Mouse (Mus musculus): Measurements from ENCODE around the gene Plin4. TPM values are rescaled to one million over a fixed set of nuclear protein-coding genes. Genes with fewer than 3 reads are reported as not detected.
"Not testable (repeated sequence)": the region's sequence is repeated elsewhere in the genome, so short reads cannot be mapped to it uniquely, and the experiment has no call there.

Gene Plin4
- polyA plus RNA-seq, 1 experiment from 2014 or later = 0.23 TPM

GRCm38 (mm10) chr17:56098180-56098579, 11.4 kb downstream of the Plin4 start:
- no peak overlapping the region for H3K9ac ChIP-seq (ENCODE audit: low read depth, low read length)
- no peak for ATAC-seq

GRCm38 (mm10) chr17:56096883-56097282, 12.7 kb downstream of the Plin4 start:
- no peak overlapping the region for H3K9ac ChIP-seq (ENCODE audit: low read depth, low read length)
- no peak overlapping the region for H3K27ac ChIP-seq (ENCODE audit: low read length)
- no peak for ATAC-seq
- H3K27me3 ChIP-seq (replicated peaks; ENCODE audit: control insufficient read depth, insufficient read depth, low read length) = no peaks in the 10 kb centered on the region
- H3K4me1 ChIP-seq (ENCODE audit: control insufficient read depth, insufficient read depth, low read length) = no peaks in the 10 kb centered on the region
- 91% methylated on average over 12 of the region's 12 CpGs for WGBS
- no peak overlapping the region for H3K4me3 ChIP-seq (ENCODE audit: low read length)
- peaks cover 7% of the 10 kb centered on the region; the same call in 1 of the 2 replicates for H3K36me3 ChIP-seq (ENCODE audit: control insufficient read depth, insufficient read depth, low read length)
- H3K4me2 ChIP-seq (ENCODE audit: low read depth, low read length) = no peak overlapping the region
- no peaks in the 10 kb centered on the region for H3K9me3 ChIP-seq (ENCODE audit: control insufficient read depth, low read length)

More at GRCm38 (mm10) chr17:56098180-56098579, 11.4 kb downstream of the Plin4 start:
- Histone ChIP-seq H3K27me3 (replicated peaks; ENCODE audit: control insufficient read depth, insufficient read depth, low read length) (no peaks in the 10 kb centered on the region), H3K9me3 (ENCODE audit: control insufficient read depth, low read length) (no peaks in the 10 kb centered on the region), H3K27ac (ENCODE audit: low read length) (no peak overlapping the region), H3K4me1 (ENCODE audit: control insufficient read depth, insufficient read depth, low read length) (no peaks in the 10 kb centered on the region), H3K4me2 (ENCODE audit: low read depth, low read length) (no peak overlapping the region), H3K36me3 (ENCODE audit: control insufficient read depth, insufficient read depth, low read length) (peaks cover 12% of the 10 kb centered on the region), H3K4me3 (ENCODE audit: low read length) (no peak overlapping the region)
- 95% methylated on average over 8 of the region's 8 CpGs for WGBS

- no peak for ATAC-seq
- Histone ChIP-seq H3K4me1 (ENCODE audit: control insufficient read depth, insufficient read depth, low read length) (no peaks in the 10 kb centered on the region), H3K27me3 (replicated peaks; ENCODE audit: control insufficient read depth, insufficient read depth, low read length) (no peaks in the 10 kb centered on the region), H3K36me3 (ENCODE audit: control insufficient read depth, insufficient read depth, low read length) (no peaks in the 10 kb centered on the region), H3K9ac (ENCODE audit: low read depth, low read length) (no peak overlapping the region), H3K27ac (ENCODE audit: low read length) (no peak overlapping the region), H3K4me2 (ENCODE audit: low read depth, low read length) (no peak overlapping the region), H3K4me3 (ENCODE audit: low read length) (no peak overlapping the region), H3K9me3 (ENCODE audit: control insufficient read depth, low read length) (no peaks in the 10 kb centered on the region)
- WGBS = 100% methylated on average over 1 of the region's 1 CpGs
Observed at GRCm38 (mm10) chr17:56092794-56093193, 16.8 kb downstream of the Plin4 start.

GRCm38 (mm10) chr17:56092312-56092711, 17.3 kb downstream of the Plin4 start:
- no peak overlapping the region for H3K27ac ChIP-seq (ENCODE audit: low read length)
- no peak overlapping the region for H3K4me3 ChIP-seq (ENCODE audit: low read length)
- H3K9ac ChIP-seq (ENCODE audit: low read depth, low read length) = no peak overlapping the region
- no peak overlapping the region for H3K4me2 ChIP-seq (ENCODE audit: low read depth, low read length)
- no peaks in the 10 kb centered on the region for H3K9me3 ChIP-seq (ENCODE audit: control insufficient read depth, low read length)
- WGBS = 83% methylated on average over 1 of the region's 1 CpGs
- H3K4me1 ChIP-seq (ENCODE audit: control insufficient read depth, insufficient read depth, low read length) = no peaks in the 10 kb centered on the region
- ATAC-seq = no peak
- no peaks in the 10 kb centered on the region for H3K36me3 ChIP-seq (ENCODE audit: control insufficient read depth, insufficient read depth, low read length)
- H3K27me3 ChIP-seq (replicated peaks; ENCODE audit: control insufficient read depth, insufficient read depth, low read length) = no peaks in the 10 kb centered on the region

- Histone ChIP-seq H3K27me3 (replicated peaks; ENCODE audit: control insufficient read depth, insufficient read depth, low read length) (no peaks in the 10 kb centered on the region), H3K9ac (ENCODE audit: low read depth, low read length) (peak overlapping the region; percentile 87), H3K4me1 (ENCODE audit: control insufficient read depth, insufficient read depth, low read length) (peaks cover 14% of the 10 kb centered on the region), H3K27ac (ENCODE audit: low read length) (peak overlapping the region; percentile 16), H3K9me3 (ENCODE audit: control insufficient read depth, low read length) (no peaks in the 10 kb centered on the region), H3K4me2 (ENCODE audit: low read depth, low read length) (peak overlapping the region; percentile 96), H3K4me3 (ENCODE audit: low read length) (peak overlapping the region; percentile 94), H3K36me3 (ENCODE audit: control insufficient read depth, insufficient read depth, low read length) (no peaks in the 10 kb centered on the region; the same call in 1 of the 2 replicates)
- WGBS = 10% methylated on average over 8 of the region's 8 CpGs
- ATAC-seq = no peak
Observed at GRCm38 (mm10) chr17:56080781-56081585, 28.6 kb downstream of the Plin4 start.

GRCm38 (mm10) chr17:56079921-56080320, 29.7 kb downstream of the Plin4 start:
- no peak for ATAC-seq
- H3K4me2 ChIP-seq (ENCODE audit: low read depth, low read length) = peak overlapping the region; percentile 96
- WGBS = under 1% methylated on average over 11 of the region's 11 CpGs
- peak overlapping the region; percentile 73; the same call in 1 of the 2 replicates for H3K27ac ChIP-seq (ENCODE audit: low read length)
- no peaks in the 10 kb centered on the region for H3K9me3 ChIP-seq (ENCODE audit: control insufficient read depth, low read length)
- peak overlapping the region; percentile 94 for H3K4me3 ChIP-seq (ENCODE audit: low read length)
- H3K27me3 ChIP-seq (replicated peaks; ENCODE audit: control insufficient read depth, insufficient read depth, low read length) = no peaks in the 10 kb centered on the region
- H3K9ac ChIP-seq (ENCODE audit: low read depth, low read length) = peak overlapping the region; percentile 87
- H3K36me3 ChIP-seq (ENCODE audit: control insufficient read depth, insufficient read depth, low read length) = no peaks in the 10 kb centered on the region; the same call in 1 of the 2 replicates
- H3K4me1 ChIP-seq (ENCODE audit: control insufficient read depth, insufficient read depth, low read length) = peaks cover 19% of the 10 kb centered on the region

GRCm38 (mm10) chr17:56078880-56079795, 30.5 kb downstream of the Plin4 start, which contains the start of gene Hdgfl2:
Gene Hdgfl2, plus strand, starts transcription at chr17:56079634.
- peak within 1 kb of the TSS; percentile 94 for H3K4me3 ChIP-seq (ENCODE audit: low read length)
- peaks cover 20% of the 10 kb centered on the region for H3K4me1 ChIP-seq (ENCODE audit: control insufficient read depth, insufficient read depth, low read length)
- peak within 1 kb of the TSS; percentile 96 for H3K4me2 ChIP-seq (ENCODE audit: low read depth, low read length)
- ATAC-seq = peak; percentile 95
- WGBS = under 1% methylated on average over 57 of the region's 61 CpGs
- peak within 1 kb of the TSS; percentile 87 for H3K9ac ChIP-seq (ENCODE audit: low read depth, low read length)
- no peaks in the 10 kb centered on the region; the same call in 1 of the 2 replicates for H3K36me3 ChIP-seq (ENCODE audit: control insufficient read depth, insufficient read depth, low read length)
- H3K9me3 ChIP-seq (ENCODE audit: control insufficient read depth, low read length) = no peaks in the 10 kb centered on the region
- H3K27me3 ChIP-seq (replicated peaks; ENCODE audit: control insufficient read depth, insufficient read depth, low read length) = no peaks in the 10 kb centered on the region
- peak within 1 kb of the TSS; percentile 73 for H3K27ac ChIP-seq (ENCODE audit: low read length)

GRCm38 (mm10) chr17:56078361-56078760, 31.2 kb downstream of the Plin4 start:
- H3K4me3 ChIP-seq (ENCODE audit: low read length) = peak overlapping the region; percentile 18
- H3K4me1 ChIP-seq (ENCODE audit: control insufficient read depth, insufficient read depth, low read length) = peaks cover 27% of the 10 kb centered on the region
- H3K27ac ChIP-seq (ENCODE audit: low read length) = peak overlapping the region; percentile 42; the same call in 1 of the 2 replicates
- H3K36me3 ChIP-seq (ENCODE audit: control insufficient read depth, insufficient read depth, low read length); ATAC-seq; H3K27me3 ChIP-seq (replicated peaks; ENCODE audit: control insufficient read depth, insufficient read depth, low read length); H3K9me3 ChIP-seq (ENCODE audit: control insufficient read depth, low read length); H3K9ac ChIP-seq (ENCODE audit: low read depth, low read length): not testable (repeated sequence)
- 66% methylated on average over 9 of the region's 9 CpGs for whole genome bisulfite sequencing
- peak overlapping the region; percentile 41 for H3K4me2 ChIP-seq (ENCODE audit: low read depth, low read length)

GRCm38 (mm10) chr17:56077523-56077922, 32.1 kb downstream of the Plin4 start:
- Histone ChIP-seq H3K27me3 (replicated peaks; ENCODE audit: control insufficient read depth, insufficient read depth, low read length) (no peaks in the 10 kb centered on the region), H3K4me1 (ENCODE audit: control insufficient read depth, insufficient read depth, low read length) (peaks cover 31% of the 10 kb centered on the region), H3K27ac (ENCODE audit: low read length) (no peak overlapping the region), H3K9me3 (ENCODE audit: control insufficient read depth, low read length) (no peaks in the 10 kb centered on the region), H3K4me2 (ENCODE audit: low read depth, low read length) (no peak overlapping the region), H3K36me3 (ENCODE audit: control insufficient read depth, insufficient read depth, low read length) (no peaks in the 10 kb centered on the region), H3K9ac (ENCODE audit: low read depth, low read length) (no peak overlapping the region), H3K4me3 (ENCODE audit: low read length) (no peak overlapping the region)
- WGBS = 93% methylated on average over 5 of the region's 5 CpGs
- ATAC-seq = no peak

All from intestine, embryonic 16.5 days (tissue).